In the genomic region with DNA sequence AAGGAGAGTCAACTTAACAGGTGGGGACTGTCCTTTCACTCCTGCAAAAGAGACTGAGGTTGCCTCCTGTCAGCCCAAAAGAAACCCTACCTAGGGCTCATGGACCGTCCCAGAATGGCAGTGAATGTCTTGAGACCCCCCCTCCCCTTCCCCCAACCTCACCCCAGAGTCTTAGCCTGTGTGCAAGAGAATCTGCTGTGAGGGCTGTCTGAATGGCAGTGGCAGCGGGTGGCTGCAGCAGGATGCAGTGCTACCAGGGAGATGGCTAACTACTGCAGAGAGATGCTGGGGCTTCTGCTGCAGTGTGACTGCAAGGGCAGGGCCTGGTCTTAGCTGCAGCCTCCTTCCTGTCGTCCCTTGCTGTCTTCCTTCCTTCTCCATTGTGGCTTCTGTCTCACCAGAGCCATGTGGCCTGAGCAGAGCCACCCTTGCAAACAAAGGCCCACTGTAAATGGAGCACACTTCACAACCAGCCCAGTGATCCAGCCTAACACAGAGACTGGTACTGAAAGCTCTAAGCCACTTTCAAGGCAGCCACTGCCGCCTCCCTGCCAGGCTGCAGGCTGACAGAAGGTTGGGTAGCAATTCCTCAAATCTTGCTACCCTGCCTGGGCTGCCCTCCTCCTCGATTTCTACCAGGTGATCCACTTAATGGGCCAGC, we compare ENCODE assay signal across 14 mouse cellular contexts. TPM values are rescaled to one million over a fixed set of nuclear protein-coding genes. Genes with fewer than 3 reads are reported as not detected.
DNase-seq lines count a peak whose midpoint lies in the region; ATAC-seq and TF ChIP-seq lines count a peak whose summit lies in the region.
"Had no signal": no experiment of that assay in that cellular context is flagged by ENCODE, and none has a peak within 500 bp of the region (broad histone marks: within the 10 kb centered on the region; RNA-seq: fewer than 3 reads in every experiment).

No protein-coding gene starts in this region.

- H3K36me3 ChIP-seq in forebrain, embryonic 10.5 days (replicated peaks), result no peaks in the 10 kb centered on the region
- H3K36me3 ChIP-seq in forebrain, embryonic 15.5 days, result no peaks in the 10 kb centered on the region
- H3K36me3 ChIP-seq in E14TG2a.4 (ENCODE audit: insufficient read depth, low read length), result no peaks in the 10 kb centered on the region
- no peaks in the 10 kb centered on the region for H3K36me3 ChIP-seq in hindbrain, embryonic 15.5 days
- no peaks in the 10 kb centered on the region for H3K36me3 ChIP-seq in midbrain, embryonic 11.5 days (ENCODE audit: control insufficient read depth, insufficient read depth, low read length)
- H3K36me3 ChIP-seq in lung, postnatal 0 days (ENCODE audit: insufficient read depth, low read length), result no peaks in the 10 kb centered on the region
- H3K36me3 ChIP-seq: embryonic facial prominence, embryonic 12.5 days; limb, embryonic 15.5 days had no signal

- no peak overlapping the region for H3K4me3 ChIP-seq in forebrain, embryonic 10.5 days
- H3K4me3 ChIP-seq in forebrain, embryonic 15.5 days, result no peak overlapping the region
- peak overlapping the region; percentile 35 for H3K4me3 ChIP-seq in E14TG2a.4 (replicated peaks; ENCODE audit: low read length)
- no peak overlapping the region for H3K4me3 ChIP-seq in hindbrain, embryonic 15.5 days
- H3K4me3 ChIP-seq in midbrain, embryonic 11.5 days (ENCODE audit: low read depth, low read length), result no peak overlapping the region
- H3K4me3 ChIP-seq in lung, postnatal 0 days (ENCODE audit: low read depth, low read length), result no peak overlapping the region
- H3K4me3 ChIP-seq: embryonic facial prominence, embryonic 12.5 days; limb, embryonic 15.5 days; myocyte had no signal

- TF ChIP-seq CTCF in E14TG2a.4 (conservative IDR thresholded peaks at IDR 0.05; ENCODE audit: low read length), result no peak
- no peak for TF ChIP-seq CTCF in lung, postnatal 0 days (IDR thresholded peaks at IDR 0.05)

- no peak for TF ChIP-seq EP300 in lung, postnatal 0 days (IDR thresholded peaks at IDR 0.05)

- no peak overlapping the region for H3K9ac ChIP-seq in forebrain, embryonic 15.5 days (replicated peaks)
- H3K9ac ChIP-seq in hindbrain, embryonic 15.5 days, result no peak overlapping the region
- peak overlapping the region; percentile 10; the same call in 1 of the 2 replicates for H3K9ac ChIP-seq in midbrain, embryonic 11.5 days (ENCODE audit: low read length)
- H3K9ac ChIP-seq in lung, postnatal 0 days (replicated peaks; ENCODE audit: low read depth), result no peak overlapping the region
- H3K9ac ChIP-seq: embryonic facial prominence, embryonic 12.5 days; limb, embryonic 15.5 days had no signal

- WGBS in forebrain, embryonic 10.5 days, result 32% methylated on average over 5 of the region's 5 CpGs
- WGBS in forebrain, embryonic 15.5 days, result 26% methylated on average over 5 of the region's 5 CpGs
- 31% methylated on average over 5 of the region's 5 CpGs for WGBS in hindbrain, embryonic 15.5 days
- 33% methylated on average over 5 of the region's 5 CpGs for WGBS in midbrain, embryonic 11.5 days
- 43% methylated on average over 5 of the region's 5 CpGs for WGBS in lung, postnatal 0 days

- no peak overlapping the region for H3K4me2 ChIP-seq in forebrain, embryonic 15.5 days (replicated peaks)
- H3K4me2 ChIP-seq in hindbrain, embryonic 15.5 days, result no peak overlapping the region
- no peak overlapping the region for H3K4me2 ChIP-seq in midbrain, embryonic 11.5 days
- H3K4me2 ChIP-seq in lung, postnatal 0 days (replicated peaks; ENCODE audit: low read depth, low read length), result no peak overlapping the region
- H3K4me2 ChIP-seq: embryonic facial prominence, embryonic 12.5 days; heart, embryonic 11.5 days; limb, embryonic 15.5 days had no signal

- peaks cover 11% of the 10 kb centered on the region for H3K4me1 ChIP-seq in forebrain, embryonic 10.5 days
- peaks cover 5% of the 10 kb centered on the region for H3K4me1 ChIP-seq in forebrain, embryonic 15.5 days
- H3K4me1 ChIP-seq in E14TG2a.4 (replicated peaks; ENCODE audit: low read depth, low read length), result peaks cover 12% of the 10 kb centered on the region
- H3K4me1 ChIP-seq in hindbrain, embryonic 15.5 days (replicated peaks), result peaks cover 13% of the 10 kb centered on the region
- no peaks in the 10 kb centered on the region; the same call in 1 of the 2 replicates for H3K4me1 ChIP-seq in midbrain, embryonic 11.5 days (ENCODE audit: control insufficient read depth, insufficient read depth, low read length)
- H3K4me1 ChIP-seq in lung, postnatal 0 days (ENCODE audit: insufficient read depth, low read depth, low read length), result no peaks in the 10 kb centered on the region
- H3K4me1 ChIP-seq: embryonic facial prominence, embryonic 12.5 days had no signal

- 0 out of 2 replicates have a peak, but pooled peaks cover 9% of the 10 kb centered on the region for H3K27me3 ChIP-seq in forebrain, embryonic 10.5 days (ENCODE audit: poor library complexity, severe bottlenecking)
- H3K27me3 ChIP-seq in forebrain, embryonic 15.5 days, result no peaks in the 10 kb centered on the region
- peaks cover 21% of the 10 kb centered on the region for H3K27me3 ChIP-seq in E14TG2a.4 (ENCODE audit: insufficient read depth, low read length)
- no peaks in the 10 kb centered on the region for H3K27me3 ChIP-seq in hindbrain, embryonic 15.5 days
- no peaks in the 10 kb centered on the region for H3K27me3 ChIP-seq in midbrain, embryonic 11.5 days (ENCODE audit: control insufficient read depth, insufficient read depth, low read length)
- no peaks in the 10 kb centered on the region for H3K27me3 ChIP-seq in lung, postnatal 0 days (replicated peaks; ENCODE audit: insufficient read depth, low read length)
- H3K27me3 ChIP-seq: embryonic facial prominence, embryonic 12.5 days; limb, embryonic 15.5 days had no signal

- H3K27ac ChIP-seq in forebrain, embryonic 10.5 days, result peak overlapping the region; percentile 60
- no peak overlapping the region for H3K27ac ChIP-seq in forebrain, embryonic 15.5 days (replicated peaks)
- H3K27ac ChIP-seq in hindbrain, embryonic 15.5 days (replicated peaks), result no peak overlapping the region
- H3K27ac ChIP-seq in midbrain, embryonic 11.5 days (ENCODE audit: low read depth, low read length), result no peak overlapping the region
- no peak overlapping the region for H3K27ac ChIP-seq in lung, postnatal 0 days (ENCODE audit: low read length)
- H3K27ac ChIP-seq: embryonic facial prominence, embryonic 12.5 days; limb, embryonic 15.5 days had no signal

- no peak for DNase-seq in forebrain, embryonic 10.5 days (ENCODE audit: extremely low spot score, low spot score)
- no peak for DNase-seq in midbrain, embryonic 11.5 days (ENCODE audit: low spot score, missing footprints)
- no peak for DNase-seq in lung, postnatal 10 days
- no peak for DNase-seq in lung, postnatal 0 days (ENCODE audit: low spot score)
- DNase-seq: kidney, postnatal 25 days; right cerebral cortex, postnatal 25 days had no signal

- ATAC-seq in forebrain, embryonic 15.5 days (replicated peaks), result no peak
- ATAC-seq in hindbrain, embryonic 15.5 days (ENCODE audit: low FRiP score, low read depth), result peak; percentile 75
- no peak for ATAC-seq in midbrain, embryonic 11.5 days (ENCODE audit: low FRiP score)
- no peak for ATAC-seq in inflammation-experienced regulatory T-cells, adult 6 months
- ATAC-seq in lung, postnatal 0 days, result no peak

- no peaks in the 10 kb centered on the region for H3K9me3 ChIP-seq in forebrain, embryonic 10.5 days
- H3K9me3 ChIP-seq in forebrain, embryonic 15.5 days, result no peaks in the 10 kb centered on the region
- no peaks in the 10 kb centered on the region for H3K9me3 ChIP-seq in E14TG2a.4 (ENCODE audit: low read length)
- no peaks in the 10 kb centered on the region for H3K9me3 ChIP-seq in hindbrain, embryonic 15.5 days
- no peaks in the 10 kb centered on the region for H3K9me3 ChIP-seq in midbrain, embryonic 11.5 days (ENCODE audit: control insufficient read depth, low read length)
- H3K9me3 ChIP-seq in lung, postnatal 0 days (ENCODE audit: low read length), result no peaks in the 10 kb centered on the region
- H3K9me3 ChIP-seq: embryonic facial prominence, embryonic 12.5 days; limb, embryonic 15.5 days had no signal

RNA-seq across cellular contexts. Expression of a gene that starts 25.2 kb away (rescaled TPM):
- 20.0 and 22.2 TPM in 2 replicates for polyA plus RNA-seq in forebrain, embryonic 10.5 days (2016; fragmentation: Nextera tagmentation; extraction: Ambion mirVana)
- polyA plus RNA-seq in forebrain, embryonic 15.5 days (2015; fragmentation: Nextera tagmentation; extraction: Ambion mirVana), result 15.9 and 16.3 TPM in 2 replicates
- polyA plus RNA-seq in hindbrain, embryonic 15.5 days (2015; fragmentation: Nextera tagmentation; extraction: Ambion mirVana), result 10.9 and 13.0 TPM in 2 replicates
- polyA plus RNA-seq in midbrain, embryonic 11.5 days (2014; fragmentation: Nextera tagmentation; extraction: Ambion mirVana), result 26.3 and 28.0 TPM in 2 replicates
- polyA plus RNA-seq in inflammation-experienced regulatory T-cells, adult 6 months (2017; shearing (Covaris generic)), result 10 to 100 TPM; 35.8 to 50.1 (median 42.6) TPM
- polyA plus RNA-seq in lung, postnatal 0 days (2015; fragmentation: Nextera tagmentation; extraction: Ambion mirVana), result 14.3 and 19.8 TPM in 2 replicates
